Mouse (Mus musculus) liver, postnatal 0 days (tissue): ENCODE measurements around the gene Dlg2.

Experiments used
- CTCF ChIP-seq: sonication (generic); IDR thresholded peaks from 2 replicates; pipeline ENCODE4 v1.5.1; 2016; ENCODE audit warnings: antibody characterized with exemption, low read depth
- EP300 ChIP-seq: IDR thresholded peaks from 2 replicates; pipeline ENCODE4 v1.6.1; 2016; ENCODE audit warnings: antibody characterized with exemption, low read depth, mild to moderate bottlenecking

- no peak for TF ChIP-seq CTCF
- TF ChIP-seq EP300 = no peak
Measured at GRCm38 (mm10) chr7:92258148-92258547, 1781.7 kb downstream of the Dlg2 start.
